Mouse (Mus musculus) heart, postnatal 4 days (tissue): ENCODE data around the gene Pphln1. TPM values are rescaled to one million over a fixed set of nuclear protein-coding genes. Genes with fewer than 3 reads are reported as not detected.
"Not testable (repeated sequence)": the region's sequence is repeated elsewhere in the genome, so short reads cannot be mapped to it uniquely, and the experiment has no call there.

Experiments used
- DNase-seq: peaks from one replicate; pipeline ENCODE4 v3.0.0; 2021
- total RNA-seq, 2 experiments: library from RNA; stranded (reverse); gene quantifications; 2 replicates each; pipeline ENCODE4 v1.2.3; 2021

The Pphln1 gene
- total RNA-seq, result 10 to 100 TPM; 35.1 to 36.6 TPM

GRCm38 (mm10) chr15:93397826-93398698 is at the start of gene Pphln1, which contains the start of gene Zcrb1:
Gene Pphln1 (plus strand): TSS chr15:93398350.
Gene Zcrb1 (minus strand): TSS chr15:93398334.
- DNase-seq, result peak; percentile 87

DNA sequence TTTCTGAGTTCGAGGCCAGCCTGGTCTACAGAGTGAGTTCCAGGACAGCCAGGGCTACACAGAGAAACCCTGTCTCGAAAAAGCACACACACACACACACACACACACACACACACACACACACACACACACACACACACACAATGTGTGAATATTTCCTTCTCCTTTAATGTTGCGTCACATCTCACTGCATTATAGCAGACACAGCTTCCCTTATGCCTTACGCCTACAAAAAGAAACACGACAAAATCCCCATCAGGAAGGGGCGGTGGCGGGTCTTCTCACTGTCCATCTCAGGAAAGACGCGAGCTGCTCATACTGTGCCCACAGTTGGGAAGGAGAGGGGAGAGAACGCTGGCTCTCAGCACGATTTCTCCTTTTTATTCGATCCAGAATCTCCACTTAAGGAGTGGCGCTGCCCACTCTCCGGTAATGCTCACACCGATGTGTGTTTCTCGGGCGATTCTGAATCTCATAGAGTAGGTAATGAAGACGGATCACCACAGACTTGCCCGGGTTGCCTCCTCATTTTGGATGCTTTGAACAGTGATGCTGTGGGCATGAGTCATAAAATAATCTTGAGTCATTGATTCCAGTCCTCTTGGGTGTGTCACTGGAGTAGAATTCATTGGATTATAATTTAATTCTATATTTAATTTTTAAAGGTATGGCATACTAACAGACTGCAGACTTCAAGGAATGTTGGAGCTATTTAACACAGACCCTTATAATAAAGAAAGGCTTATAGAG is 39.6 kb upstream of the Pphln1 start:
- DNase-seq, result no peak

- DNase-seq, result no peak
Observed at GRCm38 (mm10) chr15:93365561-93365960, 32.6 kb upstream of the Pphln1 start.

GRCm38 (mm10) chr15:93368558-93368957 is 29.6 kb upstream of the Pphln1 start:
- no peak for DNase-seq

- no peak for DNase-seq
Observed at GRCm38 (mm10) chr15:93371838-93372237, 26.3 kb upstream of the Pphln1 start.

DNA sequence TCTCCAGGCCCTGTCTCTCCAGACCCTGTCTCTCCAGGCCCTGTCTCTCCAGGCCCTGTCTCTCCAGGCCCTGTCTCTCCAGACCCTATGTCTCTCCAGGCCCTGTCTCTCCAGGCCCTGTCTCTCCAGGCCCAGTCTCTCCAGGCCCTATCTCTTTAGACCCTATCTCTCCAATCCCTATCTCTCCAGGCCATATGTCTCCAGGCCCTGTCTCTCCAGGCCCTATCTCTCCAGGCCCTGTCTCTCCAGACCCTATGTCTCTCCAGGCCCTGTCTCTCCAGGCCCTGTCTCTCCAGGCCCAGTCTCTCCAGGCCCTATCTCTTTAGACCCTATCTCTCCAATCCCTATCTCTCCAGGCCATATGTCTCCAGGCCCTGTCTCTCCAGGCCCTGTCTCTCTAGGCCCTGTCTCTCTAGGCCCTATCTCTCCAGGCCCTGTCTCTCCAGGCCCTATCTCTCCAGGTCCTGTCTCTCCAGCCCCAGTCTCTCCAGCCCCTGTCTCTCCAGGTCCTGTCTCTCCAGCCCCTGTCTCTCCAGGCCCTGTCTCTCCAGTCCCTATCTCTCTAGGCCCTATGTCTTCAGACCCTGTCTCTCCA is 25.5 kb upstream of the Pphln1 start:
- not testable (repeated sequence) for DNase-seq

- DNase-seq, result no peak
Observed at GRCm38 (mm10) chr15:93375696-93376095, 22.5 kb upstream of the Pphln1 start.

DNA sequence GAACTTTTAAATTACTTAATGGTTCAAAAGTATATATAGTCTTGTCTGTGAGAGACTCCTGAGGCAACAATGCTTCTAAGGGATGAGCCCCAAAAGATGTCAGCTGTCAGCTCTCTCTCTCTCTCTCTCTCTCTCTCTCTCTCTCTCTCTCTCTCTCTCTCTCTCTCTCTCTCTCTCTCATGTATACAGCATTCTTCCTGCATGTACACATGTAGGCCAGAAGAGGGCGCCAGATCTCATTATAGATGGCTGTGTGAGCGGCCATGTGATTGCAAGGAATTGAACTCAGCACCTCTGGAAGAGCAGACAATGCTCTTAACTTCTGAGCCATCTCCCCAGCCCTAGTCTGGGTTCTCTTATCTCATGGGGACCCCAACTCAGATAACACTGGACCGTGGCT is 19.0 kb upstream of the Pphln1 start:
- no peak for DNase-seq

DNA sequence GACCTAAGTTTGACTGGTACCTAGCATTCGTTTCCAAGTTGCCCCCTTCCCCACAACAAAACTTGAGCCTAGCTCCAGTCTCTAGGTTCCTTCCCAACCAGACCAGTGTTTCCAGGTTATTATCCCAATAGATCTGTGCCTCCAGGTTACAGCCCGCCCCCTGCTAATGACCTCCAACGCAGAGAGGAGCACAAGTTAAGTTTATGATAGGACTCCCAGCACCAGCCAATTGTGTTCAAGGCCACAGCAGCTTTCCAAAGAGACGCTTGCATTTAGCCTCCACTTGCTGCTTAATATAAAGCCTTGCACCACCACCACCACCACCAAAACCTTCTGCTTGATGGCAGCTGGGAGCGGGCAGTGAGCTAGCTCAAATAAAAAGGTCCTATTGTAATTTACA is 16.8 kb upstream of the Pphln1 start:
- no peak for DNase-seq

DNA sequence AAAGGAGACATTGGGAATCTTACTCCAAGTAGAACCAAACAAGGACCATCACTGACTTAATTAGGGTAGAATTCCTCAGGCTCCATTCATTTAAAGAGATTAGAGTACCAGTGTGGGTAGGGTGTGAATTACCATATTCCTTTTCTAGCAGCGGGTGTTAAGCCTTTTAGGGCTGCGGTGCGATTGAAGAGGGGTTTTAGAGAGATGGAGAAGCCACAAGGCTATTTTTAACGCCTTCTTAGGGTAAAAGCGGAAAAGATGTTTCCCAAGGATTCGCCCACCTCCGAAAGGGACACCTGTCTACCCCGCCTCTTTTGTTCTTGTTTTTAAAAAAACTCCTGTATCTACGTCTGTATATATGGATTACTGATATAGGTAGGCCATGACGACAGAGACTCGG is 881 bp upstream of the Pphln1 start:
- DNase-seq, result no peak

GRCm38 (mm10) chr15:93398699-93399540 is 770 bp downstream of the Pphln1 start:
- peak; percentile 5 for DNase-seq

DNA sequence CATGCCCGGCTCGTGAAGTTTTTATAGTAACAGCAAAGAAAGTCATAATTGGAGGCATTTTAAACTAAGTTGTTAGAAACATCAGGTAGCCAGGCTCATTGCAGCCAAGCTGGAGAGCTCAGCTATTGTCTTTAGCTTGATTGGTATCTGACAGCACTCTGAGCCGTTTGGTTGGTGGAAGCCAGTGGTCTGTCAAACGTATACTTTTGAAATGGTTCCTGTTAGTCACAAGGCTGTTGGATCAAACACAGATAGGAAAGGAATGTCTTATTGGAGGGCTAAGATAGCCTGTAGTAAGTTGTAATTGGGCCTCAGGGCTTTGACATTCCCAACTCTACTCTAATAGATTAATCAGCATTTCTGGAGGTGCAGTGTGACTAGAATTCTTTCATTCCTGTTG is 3.3 kb downstream of the Pphln1 start:
- DNase-seq, result no peak

DNA sequence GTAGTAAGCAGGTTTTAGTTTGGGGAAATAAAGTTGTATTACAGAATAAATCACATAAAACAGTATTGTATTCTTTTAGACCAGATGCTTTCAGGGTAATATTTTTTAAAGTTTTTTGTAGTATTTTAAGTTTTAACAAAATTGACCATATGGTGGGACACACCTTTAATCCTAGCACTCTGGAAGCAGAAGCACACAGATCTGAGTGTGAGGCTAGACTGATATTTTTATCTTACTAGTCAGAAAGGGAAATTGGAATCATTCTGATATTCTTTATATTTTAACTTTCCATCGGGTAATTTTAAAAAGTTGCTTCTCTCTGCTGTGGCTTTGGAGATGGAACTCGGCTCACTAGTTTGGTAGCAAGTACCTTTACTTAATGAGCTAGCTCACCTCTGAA is 4.6 kb downstream of the Pphln1 start:
- no peak for DNase-seq

- no peak for DNase-seq
Observed at GRCm38 (mm10) chr15:93404849-93405248, 6.7 kb downstream of the Pphln1 start.

DNA sequence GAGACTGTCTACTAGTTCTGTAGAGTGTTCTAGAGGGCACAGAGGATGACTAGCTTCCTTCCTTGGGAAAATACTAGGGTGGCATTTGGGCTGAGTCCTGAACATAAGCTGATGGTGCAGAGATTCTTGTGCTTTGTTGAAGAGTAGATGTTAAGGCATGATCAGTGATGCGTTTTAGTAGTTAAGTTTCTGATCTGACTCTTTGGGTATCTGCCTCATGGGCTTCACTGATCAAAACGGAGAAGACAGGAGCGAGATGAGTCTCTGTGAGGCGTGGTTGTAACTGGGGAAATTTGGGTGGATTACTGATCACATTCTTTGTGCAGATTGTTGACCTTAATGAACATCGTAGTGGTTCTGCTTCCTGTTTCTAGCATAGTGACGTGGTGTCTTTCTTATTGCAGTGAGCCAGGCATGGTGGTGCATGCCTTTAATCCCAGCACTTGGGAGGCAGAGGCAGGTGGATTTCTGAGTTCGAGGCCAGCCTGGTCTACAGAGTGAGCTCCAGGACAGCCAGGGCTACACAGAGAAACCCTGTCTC is 7.4 kb downstream of the Pphln1 start:
- DNase-seq, result no peak

- no peak for DNase-seq
Observed at GRCm38 (mm10) chr15:93406492-93406891, 8.3 kb downstream of the Pphln1 start.

- no peak for DNase-seq
Observed at GRCm38 (mm10) chr15:93412445-93412844, 14.3 kb downstream of the Pphln1 start.

DNA sequence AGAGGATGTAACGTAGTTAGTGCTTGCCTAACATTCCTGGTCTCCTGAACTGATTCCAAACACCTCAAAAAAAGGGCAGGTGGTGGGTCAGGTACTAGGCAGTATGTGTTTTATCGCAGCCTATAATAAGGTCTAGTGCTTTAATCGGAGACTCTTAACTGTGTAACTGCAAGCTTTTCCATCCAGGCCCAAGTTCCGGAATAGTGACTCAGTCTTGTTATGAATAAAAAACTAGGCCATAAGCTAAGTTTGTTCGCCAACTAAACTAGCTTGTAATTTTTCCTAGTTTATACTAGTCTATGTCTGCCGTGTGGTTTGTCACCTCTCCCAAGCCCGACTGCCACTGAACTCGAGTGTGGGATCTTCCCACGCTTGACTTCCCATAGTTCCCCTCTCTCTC is 16.3 kb downstream of the Pphln1 start:
- no peak for DNase-seq

- peak; percentile 12 for DNase-seq
Observed at GRCm38 (mm10) chr15:93416300-93416699, 18.1 kb downstream of the Pphln1 start.

- peak; percentile 37 for DNase-seq
Observed at GRCm38 (mm10) chr15:93420596-93420995, 22.4 kb downstream of the Pphln1 start.

DNA sequence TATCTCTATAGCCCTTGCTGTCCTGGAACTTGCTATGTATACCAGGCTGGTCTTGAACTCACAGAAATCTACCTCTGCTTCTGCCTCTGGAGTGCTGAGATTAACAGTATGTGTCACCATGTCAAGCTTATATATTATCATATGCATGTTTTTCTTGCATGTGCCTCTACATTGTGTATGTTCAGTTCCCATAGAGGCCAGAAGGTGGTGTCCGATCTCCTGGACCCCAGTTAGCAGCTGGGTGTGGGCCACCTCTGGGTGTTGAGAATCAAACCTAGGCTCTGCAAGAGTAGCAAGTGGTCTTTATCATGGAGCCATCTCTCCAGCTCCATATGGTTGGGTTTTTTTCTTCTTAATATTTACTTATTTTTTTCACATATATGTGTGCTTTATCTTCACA is 24.4 kb downstream of the Pphln1 start:
- DNase-seq, result no peak

GRCm38 (mm10) chr15:93433811-93434210 is 35.7 kb downstream of the Pphln1 start:
- no peak for DNase-seq
